Mouse (Mus musculus) heart, adult 18-20 months (tissue): ENCODE data around the gene Spint1. TPM values are rescaled to one million over a fixed set of nuclear protein-coding genes. Genes with fewer than 3 reads are reported as not detected.

ENCODE experiments used
- DNase-seq, 2 experiments: peaks; one replicate each; pipeline ENCODE4 v3.0.0; 2021 to 2022; ENCODE audit warnings: mixed read lengths in 1 of 2
- total RNA-seq, 2 experiments: library from RNA; stranded (reverse); gene quantifications; 2 replicates each; pipeline ENCODE4 v1.2.3; 2021

Gene Spint1
- total RNA-seq, 2 experiments from 2014 or later, result 0.41 TPM; not detected in 1

DNA sequence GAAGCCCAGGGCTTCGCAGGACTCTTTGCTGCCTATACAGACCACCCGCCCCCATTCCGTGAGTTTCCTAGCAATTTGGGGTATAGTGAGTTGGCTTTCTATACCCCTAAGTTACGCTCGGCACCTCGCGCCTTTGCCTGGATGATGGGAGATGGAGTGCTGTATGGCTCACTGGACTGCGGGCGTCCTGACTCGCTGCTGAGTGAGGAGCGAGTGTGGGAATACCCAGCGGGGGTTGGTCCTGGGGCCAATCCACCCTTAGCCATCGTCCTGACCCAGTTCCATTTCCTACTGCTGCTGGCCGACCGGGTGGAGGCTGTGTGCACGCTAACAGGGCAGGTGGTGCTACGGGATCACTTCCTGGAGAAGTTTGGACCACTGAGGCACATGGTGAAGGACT is 56.1 kb downstream of the Spint1 start:
- no peak for DNase-seq

DNA sequence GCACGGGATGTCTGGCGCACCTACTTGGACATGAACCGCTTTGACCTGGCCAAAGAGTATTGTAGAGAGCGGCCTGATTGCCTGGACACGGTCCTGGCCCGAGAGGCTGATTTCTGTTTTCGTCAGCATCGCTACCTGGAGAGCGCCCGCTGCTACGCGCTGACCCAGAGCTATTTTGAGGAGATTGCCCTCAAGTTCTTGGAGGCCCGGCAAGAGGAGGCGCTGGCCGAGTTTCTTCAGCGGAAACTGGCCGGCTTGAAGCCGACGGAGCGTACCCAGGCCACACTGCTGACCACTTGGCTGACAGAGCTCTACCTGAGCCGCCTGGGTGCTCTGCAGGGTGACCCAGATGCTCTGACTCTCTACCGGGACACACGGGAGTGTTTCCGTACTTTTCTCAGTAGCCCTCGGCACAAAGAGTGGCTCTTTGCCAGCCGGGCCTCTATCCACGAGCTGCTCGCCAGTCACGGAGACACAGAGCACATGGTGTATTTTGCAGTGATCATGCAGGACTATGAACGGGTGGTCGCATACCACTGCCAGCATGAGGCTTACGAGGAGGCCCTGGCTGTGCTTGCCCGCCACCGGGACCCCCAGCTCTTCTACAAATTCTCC is 56.7 kb downstream of the Spint1 start:
- no peak for DNase-seq

DNA sequence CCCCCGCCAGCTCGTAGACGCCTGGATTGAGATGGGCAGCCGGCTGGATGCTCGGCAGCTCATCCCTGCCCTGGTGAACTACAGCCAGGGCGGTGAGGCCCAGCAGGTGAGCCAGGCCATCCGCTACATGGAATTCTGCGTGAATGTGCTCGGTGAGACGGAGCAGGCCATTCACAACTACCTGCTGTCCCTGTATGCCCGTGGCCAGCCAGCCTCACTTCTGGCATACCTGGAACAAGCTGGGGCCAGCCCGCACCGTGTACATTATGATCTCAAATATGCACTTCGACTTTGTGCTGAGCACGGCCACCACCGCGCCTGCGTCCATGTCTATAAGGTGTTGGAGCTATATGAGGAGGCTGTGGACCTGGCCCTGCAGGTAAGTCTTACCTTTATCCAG is 57.2 kb downstream of the Spint1 start:
- DNase-seq, result no peak

DNA sequence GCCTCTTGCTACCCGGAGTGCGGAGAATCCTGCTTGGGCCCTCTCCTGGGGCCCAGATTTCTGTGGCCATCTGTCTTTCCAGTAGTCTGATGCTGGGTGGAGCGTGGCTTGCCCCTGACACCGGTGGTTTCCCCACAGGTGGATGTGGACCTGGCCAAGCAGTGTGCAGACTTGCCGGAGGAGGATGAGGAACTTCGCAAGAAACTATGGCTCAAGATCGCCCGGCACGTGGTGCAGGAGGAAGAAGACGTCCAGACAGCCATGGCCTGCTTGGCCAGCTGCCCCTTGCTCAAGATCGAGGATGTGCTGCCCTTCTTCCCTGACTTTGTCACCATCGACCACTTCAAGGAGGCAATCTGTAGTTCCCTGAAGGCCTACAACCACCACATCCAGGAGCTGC is 59.6 kb downstream of the Spint1 start:
- no peak for DNase-seq

DNA sequence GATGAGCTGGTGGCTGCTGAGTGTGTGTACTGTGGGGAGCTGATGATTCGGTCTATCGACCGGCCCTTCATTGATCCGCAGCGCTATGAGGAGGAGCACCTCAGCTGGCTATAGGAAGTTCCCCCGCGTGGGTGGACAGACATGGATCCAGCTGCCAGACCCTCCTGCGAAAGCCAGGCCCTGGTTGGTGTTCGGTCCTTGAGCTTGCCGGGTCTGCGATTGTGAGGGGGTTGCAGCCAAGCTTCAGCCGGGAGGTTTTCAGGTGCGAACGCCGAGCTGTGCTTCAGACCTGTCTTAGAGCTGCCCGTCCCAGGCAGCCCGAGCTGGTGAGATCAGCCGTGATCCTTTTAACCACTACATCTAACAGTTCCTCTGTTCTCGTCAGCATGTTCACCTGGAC is 60.3 kb downstream of the Spint1 start:
- no peak for DNase-seq

DNA sequence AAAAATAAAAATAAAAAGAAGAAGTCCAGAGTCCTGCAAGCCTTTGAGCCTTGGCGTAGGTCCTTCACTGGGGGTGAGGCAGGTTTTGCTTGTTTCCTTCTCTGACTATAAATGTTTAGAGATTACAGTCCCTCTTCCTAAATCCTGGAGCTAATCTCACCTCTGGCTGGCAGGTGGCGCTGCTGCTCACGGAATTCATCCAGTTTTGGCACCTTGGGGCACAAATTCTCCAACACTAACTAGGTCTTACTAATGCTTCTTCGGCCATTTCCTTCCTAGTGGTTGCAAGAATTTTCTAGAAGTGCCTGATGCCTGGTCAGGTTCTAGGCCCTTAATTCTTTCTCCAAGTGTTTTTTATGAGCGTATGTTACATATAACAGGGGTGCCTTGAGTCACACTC is 61.2 kb downstream of the Spint1 start:
- peak; percentile 70 to 84 for DNase-seq

DNA sequence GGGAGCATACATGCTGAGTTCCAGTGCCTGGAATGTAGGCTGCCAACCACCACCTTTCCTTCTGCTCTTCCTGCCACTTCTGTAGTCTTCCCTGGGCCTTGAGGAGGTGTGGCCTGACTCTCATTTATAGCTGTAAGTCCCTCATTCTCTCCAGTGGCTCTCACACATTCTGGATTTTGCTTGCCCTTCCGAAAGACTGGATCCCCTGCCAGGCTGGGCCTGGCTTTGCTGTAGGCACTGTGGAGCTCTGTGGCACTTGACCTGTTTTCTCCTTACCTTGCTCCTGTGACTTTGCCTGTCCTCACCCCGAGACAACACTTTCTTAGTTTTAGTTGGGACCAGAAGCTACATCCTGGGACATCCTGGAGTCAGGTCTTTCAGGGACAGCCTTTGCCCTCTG is 61.7 kb downstream of the Spint1 start:
- no peak for DNase-seq

Other genes with a start within 250 kb of the Spint1 start
- 10 to 100 TPM; 10.3 to 12.1 TPM for gene Ccdc32, start 208.0 kb upstream of the Spint1 start, total RNA-seq
- 1 to 10 TPM; 4.5 to 4.8 TPM for gene Rpusd2, start 202.6 kb upstream of the Spint1 start, total RNA-seq
- under 1 TPM; 0.30 to 0.80 TPM for gene Knl1, start 190.2 kb upstream of the Spint1 start, total RNA-seq
- under 1 TPM; 0.60 to 0.64 TPM for gene Rad51, start 124.6 kb upstream of the Spint1 start, total RNA-seq
- 10 to 100 TPM; 19.4 to 20.4 TPM for gene Rmdn3, start 80.3 kb upstream of the Spint1 start, total RNA-seq
- 10 to 100 TPM; 13.1 to 14.1 TPM for gene Gchfr, start 69.6 kb upstream of the Spint1 start, total RNA-seq
- gene Gm14137, start 62.9 kb upstream of the Spint1 start, total RNA-seq, result not detected
- 10 to 100 TPM; 13.6 to 15.0 TPM for gene Zfyve19, start 28.7 kb upstream of the Spint1 start, total RNA-seq
- gene Dnajc17, start 28.6 kb upstream of the Spint1 start, total RNA-seq, result 1 to 10 TPM; 7.3 to 7.6 TPM
- gene Ppp1r14d, start 7.5 kb upstream of the Spint1 start, total RNA-seq, result not detected
- not detected for gene Rhov, start 33.9 kb downstream of the Spint1 start, total RNA-seq
- 10 to 100 TPM; 13.2 to 13.5 TPM for gene Vps18, start 51.4 kb downstream of the Spint1 start, total RNA-seq
- 10 to 100 TPM; 13.3 to 19.6 TPM for gene Dll4, start 88.4 kb downstream of the Spint1 start, total RNA-seq
- 1 to 10 TPM; 4.0 to 7.0 TPM for gene Chac1, start 113.9 kb downstream of the Spint1 start, total RNA-seq
- gene Ino80, start 240.3 kb downstream of the Spint1 start, total RNA-seq, result 10 to 100 TPM in 1 of 2 experiments, 1 to 10 TPM in 1; 9.9 to 10.7 TPM